Mouse (Mus musculus) cerebellum, postnatal 10 days (tissue): ENCODE data around the gene Mylpf.
"Not testable (repeated sequence)": the region's sequence is repeated elsewhere in the genome, so short reads cannot be mapped to it uniquely, and the experiment has no call there.

Experiments used
- DNase-seq, 2 experiments: peaks; one replicate each; pipeline ENCODE4 v3.0.0; 2021; ENCODE audit warnings: mixed read lengths in 2 of 2

The Mylpf gene

DNA sequence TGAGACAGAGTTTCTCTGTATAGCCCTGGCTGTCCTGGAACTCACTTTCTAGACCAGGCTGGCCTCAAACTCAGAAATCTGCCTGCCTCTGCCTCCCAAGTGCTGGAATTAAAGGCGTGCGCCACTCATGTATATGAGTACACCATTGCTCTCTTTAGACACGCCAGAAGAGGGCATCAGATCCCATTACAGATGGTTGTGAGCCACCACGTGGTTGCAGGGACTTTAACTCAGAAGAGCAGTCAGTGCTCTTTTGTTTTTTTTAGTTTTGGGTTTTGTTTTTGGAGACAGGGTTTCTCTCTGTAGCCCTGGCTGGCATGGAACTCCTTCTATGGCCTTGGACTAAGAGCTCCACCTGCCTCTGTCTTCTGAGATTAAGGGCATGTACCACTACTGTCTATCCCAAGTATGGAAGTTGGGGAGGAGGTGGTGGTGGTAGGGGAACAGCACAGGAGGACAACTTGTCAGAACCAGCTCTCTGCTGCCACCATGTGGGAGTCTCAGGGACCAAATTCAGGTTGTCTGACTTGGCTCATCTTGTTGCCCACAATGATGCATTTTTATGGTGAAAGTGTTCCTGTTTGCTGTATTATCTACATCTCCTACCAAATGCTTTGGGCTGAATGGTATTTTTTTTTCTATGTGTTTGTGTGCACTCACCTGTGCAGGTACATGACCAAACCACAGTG, 20.1 kb downstream of the Mylpf start:
- peak; percentile 92 to 94 for DNase-seq

DNA sequence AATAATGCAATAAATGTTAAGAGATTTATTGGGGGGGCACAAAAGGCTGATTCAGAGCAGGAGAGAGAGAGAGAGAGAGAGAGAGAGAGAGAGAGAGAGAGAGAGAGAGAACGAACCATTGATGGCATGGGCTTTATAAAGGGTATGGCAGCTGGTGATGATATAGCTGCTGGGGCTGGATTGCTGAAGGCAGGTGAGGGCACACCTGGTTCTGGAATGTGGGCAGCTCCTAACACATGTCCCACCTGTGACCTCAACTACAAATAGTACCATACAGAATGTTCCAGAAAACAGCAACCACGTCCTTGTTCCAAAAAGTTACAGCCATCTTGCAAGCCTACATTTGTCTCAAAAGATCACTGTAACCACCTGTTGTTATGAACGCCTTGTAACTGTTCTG, 22.7 kb downstream of the Mylpf start:
- DNase-seq, result no peak

DNA sequence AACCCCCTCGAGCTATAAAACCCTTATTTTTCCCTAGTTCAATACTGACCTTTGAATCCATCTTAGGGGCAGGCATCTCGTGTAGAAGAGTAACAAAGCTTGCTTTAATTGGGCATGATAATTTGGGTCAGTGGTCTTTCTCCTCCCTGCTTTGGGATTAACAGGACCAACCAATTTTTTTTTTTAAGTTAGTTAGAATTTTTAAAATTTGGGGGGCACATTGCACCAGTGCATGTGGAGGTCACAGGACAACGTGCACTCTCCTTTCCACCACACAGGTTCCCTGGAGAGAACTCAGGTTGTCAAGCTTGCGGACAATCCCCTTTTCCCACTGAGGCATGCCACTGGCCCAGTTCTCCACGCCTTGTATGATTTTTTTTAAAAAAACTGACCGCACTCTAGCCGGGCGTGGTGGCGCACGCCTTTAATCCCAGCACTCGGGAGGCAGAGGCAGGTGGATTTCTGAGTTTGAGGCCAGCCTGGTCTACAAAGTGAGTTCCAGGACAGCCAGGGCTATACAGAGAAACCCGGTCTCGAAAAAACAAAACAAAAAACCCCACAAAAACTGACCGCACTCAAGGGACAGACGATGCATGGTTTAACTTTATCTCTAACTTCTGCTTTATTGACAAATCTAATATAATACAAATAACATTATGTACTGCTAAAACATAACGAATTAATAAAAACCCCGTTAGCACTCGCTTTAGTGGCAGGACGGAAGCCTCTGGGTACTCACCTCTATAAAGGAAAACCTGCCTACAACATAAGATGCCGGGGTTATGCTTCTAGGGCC, 23.3 kb downstream of the Mylpf start:
- DNase-seq, result peak in 1 of 2 experiments; percentile 18

DNA sequence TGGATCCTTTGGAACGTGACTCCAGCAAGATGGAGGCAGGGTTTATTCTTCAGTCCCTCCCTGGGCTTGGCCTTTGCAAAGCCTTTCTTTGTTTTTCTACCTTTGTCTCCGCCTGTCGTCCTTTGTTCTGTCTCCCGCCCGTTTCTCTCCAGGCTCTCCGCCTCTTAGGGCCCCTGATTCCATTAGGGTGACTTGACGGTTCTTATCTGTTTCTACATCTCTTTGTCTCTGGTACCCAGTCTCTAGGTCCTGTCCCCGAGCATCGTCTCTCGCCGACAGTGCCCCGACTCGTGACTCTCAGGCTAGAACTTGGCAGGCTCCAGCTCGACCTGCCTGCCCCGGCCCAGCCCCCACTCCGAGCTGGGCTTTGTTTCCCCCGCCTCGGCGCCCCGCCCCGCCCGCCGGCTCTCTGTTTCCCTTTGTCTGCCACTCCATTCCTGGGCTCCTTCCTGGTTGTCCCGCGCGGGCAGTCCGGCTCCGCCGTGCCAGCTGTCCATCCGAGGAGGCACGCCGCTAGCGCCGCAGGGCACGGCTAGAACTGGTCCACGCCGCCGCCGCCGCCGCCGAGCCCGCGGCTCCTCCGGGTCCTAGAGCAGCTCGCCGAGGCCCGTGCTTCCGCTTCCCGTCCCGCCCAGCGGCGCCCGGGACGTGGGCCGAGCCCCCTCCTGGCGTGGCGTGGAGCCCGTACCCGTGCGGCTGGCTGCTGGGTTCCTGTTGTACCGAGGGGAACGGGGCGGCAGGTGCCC, 24.1 kb downstream of the Mylpf start, which contains the start of the genes Zfp553 and Sept1:
Zfp553 (plus strand) TSS at position 440 of the 746 bp plus-strand sequence.
Sept1 (minus strand) TSS at position 509 of the 746 bp plus-strand sequence.
- peak; percentile 93 to 94 for DNase-seq

DNA sequence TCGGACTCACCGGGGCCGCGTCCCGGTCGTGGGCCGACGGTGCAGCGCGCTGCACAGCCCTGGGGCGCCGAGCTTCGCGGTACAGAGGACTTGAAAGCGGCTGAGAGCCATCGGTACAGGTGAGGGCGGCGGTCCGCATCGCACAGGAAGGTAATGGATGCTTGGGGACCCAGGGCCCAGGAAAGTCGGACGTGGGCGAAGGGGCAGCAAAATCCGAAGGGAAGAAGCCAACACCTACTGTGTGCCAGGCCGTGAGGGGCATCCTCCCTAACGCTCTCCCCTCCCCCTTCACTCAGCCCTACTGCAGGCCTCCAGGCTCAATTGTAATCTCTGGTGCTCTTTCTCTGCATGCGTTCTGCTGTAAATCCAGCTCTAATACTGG, 24.7 kb downstream of the Mylpf start:
- peak in 1 of 2 experiments; percentile 65 for DNase-seq

DNA sequence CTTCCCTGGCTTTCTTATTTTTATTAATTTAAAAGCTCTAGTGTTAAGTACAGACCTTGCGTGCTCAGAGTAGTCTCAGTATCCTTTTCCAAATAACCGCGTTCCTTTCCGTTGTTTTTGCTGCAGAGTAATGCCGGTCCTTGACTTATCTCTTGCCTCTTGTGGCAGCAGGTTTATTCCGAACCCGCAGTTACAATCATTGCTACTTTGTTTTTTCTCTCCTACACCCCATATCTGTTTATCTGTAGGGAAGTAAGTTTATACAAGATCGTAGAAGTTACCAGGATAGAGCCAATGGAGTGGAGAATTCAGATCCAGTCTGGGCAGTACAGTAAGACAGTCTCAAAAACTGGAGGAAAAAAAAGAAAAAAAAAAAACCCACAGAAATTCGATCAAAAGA, 25.1 kb downstream of the Mylpf start:
- no peak for DNase-seq

DNA sequence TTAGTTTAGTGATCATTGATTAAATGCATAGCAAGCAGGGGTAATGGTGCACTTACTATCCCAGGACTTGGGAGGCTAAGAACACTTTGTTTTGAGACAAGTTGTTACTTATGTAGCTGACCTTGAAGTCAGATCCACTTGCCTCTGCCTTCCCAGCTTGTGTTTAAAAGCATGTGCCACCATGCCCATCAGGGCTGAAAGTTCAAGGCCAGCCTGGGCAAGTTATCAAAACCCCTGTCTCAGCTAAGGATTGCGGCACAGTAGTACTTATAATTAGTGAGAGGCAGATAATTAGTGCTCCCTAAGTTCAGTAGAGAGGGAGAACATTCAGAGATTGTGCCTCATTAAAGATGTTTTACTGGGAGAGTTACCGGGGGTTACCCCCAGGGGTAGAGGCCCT, 26.1 kb downstream of the Mylpf start:
- DNase-seq, result no peak

DNA sequence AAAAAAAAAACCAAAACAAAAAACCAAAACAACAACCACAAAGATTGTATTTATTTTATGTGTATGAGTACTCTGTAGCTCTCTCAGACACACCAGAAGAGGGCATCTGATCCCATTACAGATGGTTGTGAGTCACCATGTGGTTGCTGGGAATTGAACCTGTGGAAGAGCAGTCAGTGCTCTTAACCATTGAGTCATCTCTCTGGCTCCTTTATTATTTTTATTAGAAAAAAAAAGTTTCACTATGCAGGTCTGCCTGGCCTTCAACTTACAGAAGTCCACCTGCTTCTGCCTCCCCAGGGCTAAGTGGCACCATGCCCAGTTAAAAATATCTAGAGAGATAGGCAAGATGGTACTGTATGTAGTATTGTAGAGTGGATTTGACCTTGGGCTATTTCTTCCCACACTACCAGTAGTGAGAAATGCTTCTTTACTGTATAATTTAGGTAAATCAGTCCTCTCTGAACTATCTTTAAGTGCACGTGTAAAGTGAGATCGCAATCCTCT, 34.7 kb downstream of the Mylpf start:
- peak; percentile 36 to 53 for DNase-seq

DNA sequence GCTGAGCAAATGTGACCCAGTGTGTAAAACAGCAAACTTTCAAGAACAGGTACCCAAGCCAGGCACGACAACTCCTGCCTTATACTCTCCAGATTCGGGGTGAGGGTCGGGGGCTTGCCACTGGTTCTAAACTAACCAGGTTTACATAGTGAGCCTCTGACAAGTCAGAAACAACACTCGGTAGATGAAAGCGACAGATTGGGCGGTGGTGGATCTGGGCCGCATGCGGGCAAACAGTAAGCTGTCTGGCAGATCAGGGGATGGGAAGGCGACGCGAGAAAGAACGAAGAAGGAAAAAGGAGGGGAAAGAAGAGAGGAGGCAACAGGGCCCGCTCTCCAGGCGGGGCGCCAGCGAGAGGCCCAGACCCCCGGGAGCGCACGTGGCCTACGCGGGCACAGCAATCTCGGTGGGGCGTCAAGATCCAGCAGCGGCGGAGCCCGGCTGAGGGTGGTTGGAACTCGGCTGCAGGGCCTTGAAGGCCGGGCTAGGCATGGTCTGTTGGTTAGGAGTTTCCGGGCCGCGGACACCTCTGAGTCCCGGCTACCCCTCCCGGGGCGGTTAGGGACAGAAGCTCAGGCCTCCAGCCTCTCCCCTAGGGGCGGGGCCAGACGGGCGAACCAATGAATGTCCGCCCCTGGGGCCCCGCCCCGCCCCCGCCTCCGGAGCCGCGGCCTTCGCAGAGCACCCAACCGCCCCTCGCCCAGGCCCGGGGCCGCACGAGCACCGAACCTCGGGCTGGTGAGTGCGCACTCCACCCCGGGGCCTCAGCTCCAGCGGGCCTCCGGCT, 35.4 kb downstream of the Mylpf start, which contains the start of gene Zfp771:
Zfp771 (plus strand) TSS at position 405 of the 788 bp plus-strand sequence.
- DNase-seq, result peak; percentile 99

DNA sequence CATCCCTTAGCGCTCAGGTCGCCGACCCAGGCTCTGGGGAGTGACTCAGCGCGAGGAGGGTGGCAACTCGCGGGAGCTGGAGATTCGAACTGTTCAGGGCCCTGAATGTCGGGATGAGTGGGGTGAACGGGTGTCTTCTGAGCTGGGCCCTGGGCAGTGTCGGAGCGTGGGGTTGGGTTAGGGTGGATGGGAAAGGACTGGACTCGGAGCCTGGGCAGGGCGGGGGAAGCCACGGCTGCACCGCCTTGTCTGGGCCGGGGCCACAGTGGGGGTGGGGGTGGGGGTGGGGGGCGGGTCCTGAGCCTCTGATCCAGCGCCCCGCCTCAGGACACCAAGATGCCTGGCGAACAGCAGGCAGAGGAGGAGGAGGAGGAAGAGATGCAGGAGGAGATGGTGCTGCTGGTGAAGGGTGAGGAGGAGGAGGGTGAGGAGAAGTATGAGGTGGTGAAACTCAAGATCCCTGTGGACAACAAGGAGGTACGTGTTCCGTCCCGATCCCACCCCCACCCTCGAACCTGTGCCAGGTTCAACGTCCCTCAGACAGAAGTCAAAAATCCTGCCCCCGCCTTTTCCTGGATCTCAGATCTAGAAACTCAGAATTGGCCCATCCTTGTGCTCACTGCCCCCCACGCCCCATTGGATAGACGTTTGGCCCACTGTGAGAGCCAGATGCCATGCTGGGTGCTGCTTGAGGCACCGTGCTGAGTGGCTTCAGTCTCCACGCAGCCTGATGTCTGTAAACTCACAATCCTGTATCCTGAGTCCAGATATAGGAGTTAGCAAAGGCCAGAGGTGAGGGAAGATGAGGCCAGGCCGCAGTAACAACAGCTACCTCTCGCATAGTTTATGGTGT, 36.2 kb downstream of the Mylpf start:
- peak; percentile 57 to 75 for DNase-seq

DNA sequence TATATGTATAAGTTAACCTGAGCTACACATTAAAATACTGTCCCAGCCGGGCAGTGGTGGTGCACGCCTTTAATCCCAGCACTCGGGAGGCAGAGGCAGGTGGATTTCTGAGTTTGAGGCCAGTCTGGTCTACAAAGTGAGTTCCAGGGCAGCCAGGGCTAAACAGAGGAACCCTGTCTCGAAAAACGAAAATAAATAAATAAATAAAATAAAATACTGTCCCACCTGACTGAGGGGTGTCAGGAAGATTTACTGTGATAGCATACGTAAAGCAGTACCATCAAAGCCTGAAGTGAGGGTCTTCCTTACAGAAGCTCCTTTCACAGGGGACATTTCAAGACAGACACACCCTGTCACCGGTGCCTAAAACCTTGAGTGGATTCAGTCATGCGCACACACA, 41.8 kb downstream of the Mylpf start:
- DNase-seq, result not testable (repeated sequence)

DNA sequence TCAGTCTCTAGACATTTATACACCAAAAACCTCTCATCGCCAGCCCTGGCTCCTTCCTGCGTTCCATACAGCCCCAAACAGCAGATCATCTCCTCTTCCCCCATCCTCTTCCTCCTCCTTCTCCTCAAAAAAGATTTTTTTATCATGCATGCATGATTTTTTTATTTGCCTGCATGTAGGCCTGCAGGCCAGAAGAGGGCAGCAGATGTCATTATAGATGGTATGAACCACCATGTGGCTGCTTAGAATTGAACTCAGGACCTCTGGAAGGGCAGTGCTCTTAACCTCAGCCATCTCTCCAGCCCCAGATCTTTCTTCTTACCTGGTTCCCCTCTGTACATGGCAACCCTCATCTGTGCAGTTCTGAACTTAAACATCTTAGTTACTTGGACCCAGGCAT, 43.7 kb downstream of the Mylpf start:
- DNase-seq, result peak; percentile 38 to 54

DNA sequence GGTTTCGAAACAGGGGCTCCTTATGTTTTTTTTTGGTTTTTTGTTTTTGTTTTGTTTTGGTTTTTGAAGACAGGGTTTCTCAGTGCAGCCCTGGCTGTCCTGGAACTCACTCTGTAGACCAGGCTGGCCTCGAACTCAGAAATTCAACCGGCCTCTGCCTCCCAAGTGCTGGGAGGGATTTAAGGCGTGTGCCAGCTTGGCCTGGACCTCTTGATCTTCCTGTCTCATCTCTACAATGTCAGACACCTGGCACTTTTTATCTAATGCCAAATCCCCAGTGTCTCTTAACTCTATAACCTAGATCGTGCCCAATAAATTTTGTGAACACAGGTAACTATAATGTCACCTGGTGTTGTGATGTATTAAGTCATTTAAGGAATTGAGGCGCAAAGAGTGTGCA, 44.7 kb downstream of the Mylpf start:
- DNase-seq, result peak in 1 of 2 experiments; percentile 47

DNA sequence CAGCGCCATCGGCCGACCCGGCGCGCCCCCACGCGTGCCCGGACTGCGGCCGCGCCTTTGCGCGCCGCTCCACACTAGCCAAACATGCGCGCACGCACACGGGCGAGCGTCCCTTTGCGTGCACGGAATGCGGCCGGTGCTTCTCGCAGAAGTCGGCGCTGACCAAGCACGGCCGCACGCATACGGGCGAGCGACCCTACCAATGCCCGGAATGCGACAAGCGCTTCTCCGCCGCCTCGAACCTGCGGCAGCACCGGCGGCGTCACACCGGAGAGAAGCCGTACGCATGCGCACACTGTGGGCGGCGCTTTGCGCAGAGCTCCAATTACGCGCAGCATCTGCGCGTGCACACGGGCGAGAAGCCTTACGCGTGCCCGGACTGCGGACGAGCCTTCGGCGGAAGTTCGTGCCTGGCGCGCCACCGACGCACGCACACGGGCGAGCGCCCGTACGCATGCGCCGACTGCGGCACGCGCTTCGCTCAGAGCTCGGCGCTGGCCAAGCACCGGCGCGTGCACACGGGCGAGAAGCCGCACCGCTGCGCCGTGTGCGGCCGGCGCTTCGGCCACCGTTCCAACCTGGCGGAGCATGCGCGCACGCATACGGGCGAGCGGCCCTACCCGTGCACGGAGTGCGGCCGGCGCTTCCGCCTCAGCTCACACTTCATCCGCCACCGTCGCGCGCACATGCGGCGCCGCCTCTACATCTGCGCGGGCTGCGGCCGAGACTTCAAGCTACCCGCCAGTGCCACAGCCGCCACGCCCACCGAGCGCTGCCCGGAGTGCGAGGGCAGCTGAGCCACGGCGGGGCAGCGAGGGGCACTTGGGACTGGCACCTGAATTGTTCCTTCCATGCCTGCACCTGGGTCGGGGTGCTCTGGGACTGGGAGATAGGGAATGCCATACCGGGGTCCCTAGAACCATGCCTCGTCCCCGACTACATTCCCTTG, 45.4 kb downstream of the Mylpf start:
- DNase-seq, result peak; percentile 98 to 99

DNA sequence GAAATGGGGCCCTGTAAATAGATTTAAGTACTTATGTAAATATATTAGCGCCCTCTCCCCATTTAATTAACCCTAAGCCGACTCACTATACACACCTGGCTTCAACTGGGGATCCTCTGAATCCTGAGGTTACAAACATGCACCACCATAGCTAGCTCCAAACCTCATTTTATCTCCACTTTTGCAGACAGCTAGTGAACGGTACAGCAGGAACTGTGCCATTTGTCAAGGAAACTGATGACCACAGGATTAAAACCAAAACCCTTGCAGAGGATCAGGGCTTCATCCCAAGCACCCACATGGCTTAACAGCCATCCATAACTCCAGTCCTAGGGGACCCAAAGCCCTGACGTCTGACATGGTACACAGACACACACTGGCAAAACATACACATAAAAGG, 46.3 kb downstream of the Mylpf start:
- no peak for DNase-seq

DNA sequence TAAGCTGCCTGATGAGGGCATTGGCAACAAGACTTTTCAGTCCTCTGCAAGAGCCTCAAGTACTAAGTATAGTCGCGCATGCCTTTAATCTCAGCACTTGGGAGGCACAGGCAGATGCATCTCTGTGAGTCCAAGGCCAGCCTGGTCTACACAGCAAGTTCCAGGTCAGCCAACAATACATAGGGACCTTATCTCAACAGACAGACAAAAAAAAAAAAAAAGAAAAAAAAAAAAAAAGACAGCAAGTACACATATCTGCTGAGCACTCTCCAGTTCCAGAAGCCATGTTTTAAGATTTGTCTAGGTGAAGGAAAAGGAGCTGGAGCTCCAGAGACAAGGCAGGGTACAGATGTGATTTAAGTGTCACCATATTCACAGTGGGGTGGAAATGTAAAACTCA, 47.3 kb downstream of the Mylpf start:
- DNase-seq, result no peak

DNA sequence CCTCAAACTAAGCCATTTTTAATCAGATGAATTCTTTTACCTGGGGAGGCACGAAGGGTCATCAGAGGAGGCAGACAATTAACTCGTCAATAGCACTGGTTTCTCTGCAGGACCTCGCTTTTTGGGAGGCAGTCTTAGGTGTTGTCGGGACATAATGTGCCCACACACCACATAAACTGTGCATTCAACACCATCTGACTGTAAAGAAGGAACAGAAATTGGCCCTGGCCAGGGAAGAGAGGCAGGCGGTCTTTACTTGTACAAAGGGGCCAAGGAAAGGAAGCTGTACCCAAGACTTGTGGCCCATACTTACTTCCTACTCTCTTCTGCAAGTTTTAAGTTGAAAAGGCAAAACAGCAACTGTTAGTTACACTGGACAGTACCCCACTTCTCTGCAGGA, 47.8 kb downstream of the Mylpf start:
- no peak for DNase-seq

DNA sequence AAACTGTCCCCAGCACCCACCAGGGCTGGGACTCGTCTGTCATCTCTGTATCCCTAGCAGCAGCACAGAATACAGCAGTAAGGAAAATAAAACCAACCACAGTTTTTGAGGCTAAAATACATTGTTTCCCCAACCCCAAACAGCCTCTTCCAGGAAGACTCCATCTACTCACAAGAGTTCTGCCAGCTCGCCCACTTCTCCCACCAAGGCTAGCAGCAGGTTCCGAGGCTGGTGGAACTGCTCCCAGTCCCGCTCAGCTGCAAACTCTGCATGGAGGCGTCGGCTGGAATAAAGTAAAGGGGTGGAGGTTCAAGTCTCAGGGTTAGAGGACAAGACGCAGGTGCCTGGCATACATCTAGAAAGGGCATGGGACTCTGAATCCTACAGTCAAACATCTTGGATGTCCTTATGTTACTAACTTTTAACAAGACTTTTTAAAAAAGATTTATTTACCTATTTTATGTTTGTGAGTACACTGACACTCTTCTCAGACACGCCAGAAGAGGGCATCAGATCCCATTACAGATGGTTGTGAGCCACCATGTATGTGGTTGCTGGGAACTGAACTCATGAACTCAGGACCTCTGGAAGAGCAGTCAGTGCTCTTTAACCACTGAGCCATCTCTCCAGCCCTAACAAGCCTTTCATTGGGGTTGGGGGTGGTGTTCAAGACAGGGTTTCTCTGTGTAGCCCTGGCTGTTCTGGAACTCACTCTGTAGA, 50.7 kb downstream of the Mylpf start:
- no peak for DNase-seq
